Mouse (Mus musculus) retina, postnatal 1 day (tissue): ENCODE results near the gene Rpl13a.
"Not testable (repeated sequence)": the region's sequence is repeated elsewhere in the genome, so short reads cannot be mapped to it uniquely, and the experiment has no call there.

Experiments
- DNase-seq: peaks from one replicate; pipeline ENCODE4 v3.0.0-alpha.2; 2012

Rpl13a gene

GRCm38 (mm10) chr7:45128624-45129246, at the start of gene Rpl13a:
TSS of gene Rpl13a (minus strand) at chr7:45128761.
- peak; percentile 100 for DNase-seq

- no peak for DNase-seq
These were observed 47.8 kb upstream of the Rpl13a start for GRCm38 (mm10) chr7:45176356-45176755.

- no peak for DNase-seq
These were observed 47.4 kb upstream of the Rpl13a start for GRCm38 (mm10) chr7:45175929-45176328.

GRCm38 (mm10) chr7:45175398-45175797, 46.8 kb upstream of the Rpl13a start:
- DNase-seq, result no peak

GRCm38 (mm10) chr7:45174567-45175280, 46.2 kb upstream of the Rpl13a start:
- DNase-seq, result peak; percentile 67

- not testable (repeated sequence) for DNase-seq
These were observed 45.2 kb upstream of the Rpl13a start for GRCm38 (mm10) chr7:45173772-45174171.

GRCm38 (mm10) chr7:45172974-45173373, 44.4 kb upstream of the Rpl13a start:
- DNase-seq, result no peak

- no peak for DNase-seq
These were observed 40.9 kb upstream of the Rpl13a start for GRCm38 (mm10) chr7:45169495-45169894.

- DNase-seq, result no peak
These were observed 40.1 kb upstream of the Rpl13a start for GRCm38 (mm10) chr7:45168656-45169055.

GRCm38 (mm10) chr7:45167761-45168445, 39.3 kb upstream of the Rpl13a start:
- DNase-seq, result peak; percentile 64

GRCm38 (mm10) chr7:45166950-45167401, 38.4 kb upstream of the Rpl13a start:
- DNase-seq, result no peak

- DNase-seq, result no peak
These were observed 37.1 kb upstream of the Rpl13a start for GRCm38 (mm10) chr7:45165701-45166100.

- no peak for DNase-seq
These were observed 36.3 kb upstream of the Rpl13a start for GRCm38 (mm10) chr7:45164833-45165232.

GRCm38 (mm10) chr7:45163735-45164490, 35.4 kb upstream of the Rpl13a start, which contains the start of gene Slc17a7:
TSS of gene Slc17a7 (plus strand) at chr7:45163949.
- peak; percentile 63 for DNase-seq

GRCm38 (mm10) chr7:45162996-45163615, 34.5 kb upstream of the Rpl13a start:
- no peak for DNase-seq

GRCm38 (mm10) chr7:45162551-45162950, 34.0 kb upstream of the Rpl13a start:
- no peak for DNase-seq

GRCm38 (mm10) chr7:45161612-45162473, 33.3 kb upstream of the Rpl13a start:
- DNase-seq, result peak; percentile 91

GRCm38 (mm10) chr7:45160866-45161265, 32.3 kb upstream of the Rpl13a start:
- DNase-seq, result no peak

- DNase-seq, result no peak
These were observed 31.8 kb upstream of the Rpl13a start for GRCm38 (mm10) chr7:45160316-45160800.

- no peak for DNase-seq
These were observed 30.4 kb upstream of the Rpl13a start for GRCm38 (mm10) chr7:45158991-45159390.

- no peak for DNase-seq
These were observed 28.9 kb upstream of the Rpl13a start for GRCm38 (mm10) chr7:45157459-45157858.
